Mouse (Mus musculus) small intestine, adult 2 months (tissue): ENCODE measurements around the gene Micu1.

Source experiments
- CTCF ChIP-seq: fragments of 200-500 bp; IDR thresholded peaks from 2 replicates; pipeline ENCODE4 v1.5.1; 2012; ENCODE audit warnings: low read depth, mild to moderate bottlenecking, control low read depth, inconsistent platforms, low read length, moderate library complexity, mixed read lengths; ENCODE audit not compliant: insufficient replicate concordance, insufficient read length; ENCODE audit errors: extremely low read depth
- POLR2A ChIP-seq: fragments of 200-500 bp; IDR thresholded peaks from 2 replicates; pipeline ENCODE4 v1.6.1; 2012; ENCODE audit warnings: low read depth, mild to moderate bottlenecking, control low read depth, inconsistent platforms, low read length, moderate library complexity

GRCm38 (mm10) chr10:59736027-59736598 is 33.8 kb downstream of the Micu1 start:
- no peak for TF ChIP-seq CTCF
- TF ChIP-seq POLR2A: no peak
